Mouse (Mus musculus) stomach, postnatal 0 days (tissue): Measurements from ENCODE around the gene Alox5ap. TPM values are rescaled to one million over a fixed set of nuclear protein-coding genes. Genes with fewer than 3 reads are reported as not detected.

Experiments used
- ATAC-seq: fragments of 200-750 bp; cut with Nextera tagmentation; 2 replicates; pipeline ENCODE4 v1.8.0; 2017; ENCODE audit not compliant: low FRiP score, low TSS enrichment
- DNase-seq: peaks from one replicate; pipeline ENCODE4 v3.0.0-alpha.2; 2016; ENCODE audit warnings: low spot score
- H3K27ac ChIP-seq: fragments of 300-500 bp; sonication (generic); replicated peaks from 2 replicates; pipeline ENCODE4 v1.5.1; 2014; ENCODE audit warnings: mild to moderate bottlenecking, control low read depth
- H3K27me3 ChIP-seq: fragments of 300-500 bp; sonication (generic); 2 replicates; pipeline ENCODE4 v1.6.1; 2014; ENCODE audit warnings: low read length; ENCODE audit not compliant: control insufficient read depth, insufficient read depth
- H3K36me3 ChIP-seq: fragments of 300-500 bp; sonication (generic); 2 replicates; pipeline ENCODE4 v1.6.1; 2014; ENCODE audit warnings: low read length, mixed read lengths; ENCODE audit not compliant: control insufficient read depth, insufficient read depth
- H3K4me1 ChIP-seq: fragments of 300-500 bp; sonication (generic); replicated peaks from 2 replicates; pipeline ENCODE4 v1.6.1; 2014; ENCODE audit warnings: antibody characterized with exemption; ENCODE audit not compliant: control insufficient read depth, insufficient read depth
- H3K4me2 ChIP-seq: fragments of 300-500 bp; sonication (generic); replicated peaks from 2 replicates; pipeline ENCODE4 v1.6.1; 2014; ENCODE audit warnings: low read depth, mild to moderate bottlenecking, control low read depth, moderate library complexity
- H3K4me3 ChIP-seq: fragments of 300-500 bp; sonication (generic); 2 replicates; pipeline ENCODE4 v1.5.1; 2014; ENCODE audit warnings: low read depth, low read length, control low read depth
- H3K9ac ChIP-seq: fragments of 300-500 bp; sonication (generic); 2 replicates; pipeline ENCODE4 v1.6.1; 2014; ENCODE audit warnings: mild to moderate bottlenecking, low read length, control low read depth, mixed read lengths
- H3K9me3 ChIP-seq: fragments of 300-500 bp; sonication (generic); 2 replicates; pipeline ENCODE4 v1.6.1; 2016; ENCODE audit warnings: low read length; ENCODE audit not compliant: control insufficient read depth
- CTCF ChIP-seq: IDR thresholded peaks from 2 replicates; pipeline ENCODE4 v1.5.1; 2016; ENCODE audit warnings: antibody characterized with exemption, low read depth, mild to moderate bottlenecking, moderate library complexity
- EP300 ChIP-seq: optimal IDR thresholded peaks from 2 replicates; pipeline ENCODE3; 2016; ENCODE audit warnings: antibody characterized with exemption
- whole genome bisulfite sequencing: fragments of 180-500 bp; shearing (Covaris S2); extraction: QIAGEN DNeasy Blood & Tissue Kit; methylation state at CpG from one replicate; pipeline ENCODE4 v1.1.7; 2014; 5-methylcytosine and 5-hydroxymethylcytosine counted together
- polyA plus RNA-seq: library from polyadenylated mRNA; unstranded; fragments of >200 nt; fragmentation: Nextera tagmentation; extraction: Ambion mirVana; gene quantifications from 2 replicates; pipeline ENCODE4 v1.2.1, GENCODE M21; 2015

The Alox5ap gene
- polyA plus RNA-seq, 1 experiment from 2014 or later: 9.3 TPM

- H3K36me3 ChIP-seq: no peaks in the 10 kb centered on the region
- H3K27ac ChIP-seq: no peak overlapping the region
- no peak overlapping the region for H3K4me2 ChIP-seq
- no peak for ATAC-seq
- no peaks in the 10 kb centered on the region for H3K27me3 ChIP-seq
- H3K4me3 ChIP-seq: no peak overlapping the region
- WGBS: 54% methylated on average over 6 of the region's 6 CpGs
- TF ChIP-seq CTCF (no peak), EP300 (no peak)
- H3K9me3 ChIP-seq: no peaks in the 10 kb centered on the region
- no peak for DNase-seq
- H3K9ac ChIP-seq: no peak overlapping the region
- H3K4me1 ChIP-seq: no peaks in the 10 kb centered on the region
Observed at GRCm38 (mm10) chr5:149264878-149265279, 312 bp downstream of the Alox5ap start.

- DNase-seq: no peak
- no peaks in the 10 kb centered on the region for H3K4me1 ChIP-seq
- TF ChIP-seq EP300 (no peak), CTCF (no peak)
- peak; percentile 58; the same call in 1 of the 2 replicates for ATAC-seq
- H3K36me3 ChIP-seq: no peaks in the 10 kb centered on the region
- H3K4me3 ChIP-seq: no peak overlapping the region
- no peak overlapping the region for H3K4me2 ChIP-seq
- H3K9me3 ChIP-seq: no peaks in the 10 kb centered on the region
- peak overlapping the region; percentile 4; the same call in 1 of the 2 replicates for H3K27ac ChIP-seq
- H3K27me3 ChIP-seq: no peaks in the 10 kb centered on the region
- H3K9ac ChIP-seq: no peak overlapping the region
- 73% methylated on average over 8 of the region's 8 CpGs for WGBS
Observed at GRCm38 (mm10) chr5:149266761-149267221, 2.2 kb downstream of the Alox5ap start.

GRCm38 (mm10) chr5:149267493-149267892 lies 2.9 kb downstream of the Alox5ap start:
- Histone ChIP-seq H3K4me2 (no peak overlapping the region), H3K36me3 (no peaks in the 10 kb centered on the region), H3K4me3 (no peak overlapping the region), H3K27ac (no peak overlapping the region), H3K4me1 (no peaks in the 10 kb centered on the region), H3K27me3 (no peaks in the 10 kb centered on the region), H3K9me3 (no peaks in the 10 kb centered on the region), H3K9ac (no peak overlapping the region)
- no peak for ATAC-seq
- DNase-seq: no peak
- TF ChIP-seq EP300: no peak
- no peak for TF ChIP-seq CTCF
- WGBS: 65% methylated on average over 4 of the region's 4 CpGs

GRCm38 (mm10) chr5:149271291-149271690 lies 6.7 kb downstream of the Alox5ap start:
- Histone ChIP-seq H3K4me2 (no peak overlapping the region), H3K27ac (no peak overlapping the region), H3K36me3 (no peaks in the 10 kb centered on the region), H3K9me3 (no peaks in the 10 kb centered on the region), H3K27me3 (no peaks in the 10 kb centered on the region), H3K4me1 (no peaks in the 10 kb centered on the region), H3K9ac (no peak overlapping the region), H3K4me3 (no peak overlapping the region)
- TF ChIP-seq CTCF (peak; percentile 34), EP300 (no peak)
- ATAC-seq: no peak
- DNase-seq: no peak
- 90% methylated on average over 3 of the region's 3 CpGs for WGBS

GRCm38 (mm10) chr5:149272535-149272934 lies 8.0 kb downstream of the Alox5ap start:
- Histone ChIP-seq H3K9me3 (no peaks in the 10 kb centered on the region), H3K36me3 (no peaks in the 10 kb centered on the region), H3K4me3 (no peak overlapping the region), H3K9ac (no peak overlapping the region), H3K4me2 (no peak overlapping the region), H3K27me3 (no peaks in the 10 kb centered on the region), H3K4me1 (no peaks in the 10 kb centered on the region), H3K27ac (no peak overlapping the region)
- ATAC-seq (no peak), DNase-seq (no peak)
- WGBS: 61% methylated on average over 4 of the region's 4 CpGs
- TF ChIP-seq EP300: no peak
- TF ChIP-seq CTCF: 0 out of 2 replicates have a peak, but pooled peaks have one; percentile 0

- Histone ChIP-seq H3K4me3 (no peak overlapping the region), H3K9me3 (no peaks in the 10 kb centered on the region), H3K9ac (no peak overlapping the region), H3K27me3 (no peaks in the 10 kb centered on the region), H3K4me1 (no peaks in the 10 kb centered on the region), H3K4me2 (no peak overlapping the region), H3K27ac (no peak overlapping the region), H3K36me3 (no peaks in the 10 kb centered on the region)
- 86% methylated on average over 15 of the region's 15 CpGs for WGBS
- TF ChIP-seq EP300 (no peak), CTCF (no peak)
- ATAC-seq (no peak), DNase-seq (no peak)
Observed at GRCm38 (mm10) chr5:149274390-149275104, 10.0 kb downstream of the Alox5ap start.
